Mouse (Mus musculus) lung, adult 2 months (tissue): Measurements from ENCODE around the gene Fmo1.

ENCODE experiments used
- CTCF ChIP-seq: fragments of 200-500 bp; IDR thresholded peaks from 2 replicates; pipeline ENCODE4 v1.5.1; 2011; ENCODE audit warnings: mild to moderate bottlenecking, low read length, control low read depth; ENCODE audit not compliant: insufficient read depth
- POLR2A ChIP-seq: fragments of 200-500 bp; IDR thresholded peaks from 2 replicates; pipeline ENCODE4 v1.6.1; 2011; ENCODE audit warnings: low read depth, mild to moderate bottlenecking, control low read depth, low read length, borderline replicate concordance; ENCODE audit errors: extremely low read depth

DNA sequence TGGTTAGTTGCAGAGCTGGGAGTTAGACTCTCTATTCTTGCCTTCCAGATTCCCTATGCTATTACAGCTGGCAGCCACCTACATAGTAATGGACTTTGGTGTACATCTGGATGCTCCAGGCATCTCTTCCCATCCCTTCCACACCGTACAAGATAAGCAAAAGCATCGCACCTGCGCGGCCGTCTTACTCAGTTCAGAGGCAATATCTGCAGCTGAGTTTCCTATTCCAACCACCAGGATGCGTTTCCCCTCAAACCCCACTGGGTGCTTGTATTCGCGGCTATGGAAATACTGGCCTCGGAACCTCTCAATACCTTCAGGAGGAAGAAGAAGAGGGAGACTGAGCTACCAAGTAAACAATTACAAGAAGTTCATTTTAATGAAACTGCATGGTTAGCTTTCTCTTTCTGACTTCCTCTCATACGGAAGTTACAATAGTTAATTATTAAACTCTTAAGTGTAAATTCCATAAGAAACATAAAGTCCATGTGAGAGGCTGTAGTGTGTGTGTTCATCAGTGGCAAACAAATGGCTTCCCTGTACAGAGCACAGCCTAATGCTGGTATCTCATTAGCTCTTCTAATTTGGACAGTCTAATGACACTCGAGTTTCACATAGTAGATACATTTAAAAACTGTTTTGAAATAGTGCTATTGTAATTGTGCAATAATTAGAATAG lies 19.9 kb upstream of the Fmo1 start:
- TF ChIP-seq CTCF (no peak), POLR2A (no peak)
